Mouse (Mus musculus) lung, adult 2 months (tissue): Measurements from ENCODE around the gene Nt5c1b. TPM values are rescaled to one million over a fixed set of nuclear protein-coding genes. Genes with fewer than 3 reads are reported as not detected.

Experiments used
- DNase-seq: peaks from one replicate; pipeline ENCODE4 v3.0.0; 2022
- H3K4me1 ChIP-seq: fragments of 200-500 bp; 2 replicates; pipeline ENCODE4 v1.6.1; 2011; ENCODE audit warnings: low read length; ENCODE audit not compliant: control insufficient read depth, insufficient read depth
- H3K4me3 ChIP-seq: fragments of 200-500 bp; replicated peaks from 2 replicates; pipeline ENCODE3; 2011; ENCODE audit warnings: low read depth, mild to moderate bottlenecking, control low read depth, low read length; ENCODE audit errors: extremely low read depth
- CTCF ChIP-seq: fragments of 200-500 bp; IDR thresholded peaks from 2 replicates; pipeline ENCODE4 v1.5.1; 2011; ENCODE audit warnings: mild to moderate bottlenecking, low read length, control low read depth; ENCODE audit not compliant: insufficient read depth
- POLR2A ChIP-seq: fragments of 200-500 bp; IDR thresholded peaks from 2 replicates; pipeline ENCODE4 v1.6.1; 2011; ENCODE audit warnings: low read depth, mild to moderate bottlenecking, control low read depth, low read length, borderline replicate concordance; ENCODE audit errors: extremely low read depth
- WGBS: fragments of 180-500 bp; shearing (Covaris S2); methylation state at CpG from one replicate; pipeline ENCODE4 v1.1.7; 2018; 5-methylcytosine and 5-hydroxymethylcytosine counted together
- polyA plus RNA-seq: library from polyadenylated mRNA; depleted of rRNA; stranded (reverse); fragments of >200 nt; gene quantifications from 2 replicates; pipeline ENCODE4 v1.2.3, GENCODE M21; 2012; rRNA removed

Nt5c1b gene
- polyA plus RNA-seq: not detected in 2 replicates

GRCm38 (mm10) chr12:10369673-10370072 is at the start of gene Nt5c1b:
Gene Nt5c1b (plus strand): TSS chr12:10369973.
- no peak for DNase-seq
- no peak within 1 kb of the TSS for H3K4me3 ChIP-seq
- TF ChIP-seq CTCF: no peak
- no peak for TF ChIP-seq POLR2A
- WGBS: 74% methylated on average over 3 of the region's 3 CpGs
- H3K4me1 ChIP-seq: no peaks in the 10 kb centered on the region

DNA sequence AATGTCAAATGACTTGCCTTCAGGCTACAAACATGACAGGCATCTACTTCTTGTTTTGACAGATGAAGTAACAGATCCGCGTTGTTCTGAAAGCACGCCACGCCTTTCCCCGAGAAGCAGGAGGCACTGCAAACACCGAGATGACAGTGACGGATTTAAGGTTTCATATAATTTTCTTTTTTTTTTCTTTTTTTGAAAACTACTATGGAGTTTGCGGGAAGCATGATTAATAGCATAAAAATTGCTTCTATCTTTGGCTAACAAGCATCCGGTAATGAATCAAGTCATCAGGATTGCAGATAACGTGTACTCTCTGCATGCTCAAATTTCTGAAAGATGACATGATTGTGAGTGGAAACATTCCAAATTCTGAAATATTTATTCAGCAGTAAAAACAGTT is 42.1 kb upstream of the Nt5c1b start:
- TF ChIP-seq CTCF (no peak), POLR2A (no peak)
- DNase-seq: no peak
- Histone ChIP-seq H3K4me3 (no peak overlapping the region), H3K4me1 (no peaks in the 10 kb centered on the region)
- 52% methylated on average over 10 of the region's 10 CpGs for WGBS

GRCm38 (mm10) chr12:10329460-10329859 is 40.3 kb upstream of the Nt5c1b start:
- DNase-seq: no peak
- 95% methylated on average over 2 of the region's 2 CpGs for WGBS
- H3K4me1 ChIP-seq: no peaks in the 10 kb centered on the region
- TF ChIP-seq POLR2A (no peak), CTCF (no peak)
- H3K4me3 ChIP-seq: no peak overlapping the region

DNA sequence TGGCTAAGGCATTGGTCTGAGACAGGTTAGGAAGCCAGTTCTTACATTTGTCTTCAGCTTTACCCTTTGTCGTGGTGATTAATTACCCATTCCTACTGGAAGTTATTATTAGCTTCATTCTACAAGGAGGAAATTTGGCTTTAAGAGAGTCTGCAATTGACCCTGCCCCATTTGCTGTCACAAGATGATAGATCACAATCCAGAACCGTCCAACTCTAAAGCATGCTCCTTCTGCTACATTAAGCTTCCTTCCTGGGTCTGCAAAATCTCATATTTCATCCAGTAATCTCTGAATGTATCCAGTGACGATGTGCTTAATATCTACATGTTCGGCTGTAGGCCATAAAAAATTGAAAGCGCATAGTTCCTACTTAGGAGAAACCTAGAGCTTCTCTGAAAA is 29.2 kb upstream of the Nt5c1b start:
- WGBS: 43% methylated on average over 5 of the region's 5 CpGs
- no peak for TF ChIP-seq CTCF
- TF ChIP-seq POLR2A: no peak
- H3K4me1 ChIP-seq: no peaks in the 10 kb centered on the region
- no peak overlapping the region for H3K4me3 ChIP-seq
- no peak for DNase-seq

- TF ChIP-seq POLR2A (no peak), CTCF (no peak)
- H3K4me3 ChIP-seq: no peak overlapping the region
- 53% methylated on average over 3 of the region's 3 CpGs for WGBS
- no peaks in the 10 kb centered on the region for H3K4me1 ChIP-seq
- peak; percentile 11 for DNase-seq
These were observed 19.1 kb upstream of the Nt5c1b start for GRCm38 (mm10) chr12:10350706-10351105.

- Histone ChIP-seq H3K4me1 (no peaks in the 10 kb centered on the region), H3K4me3 (no peak overlapping the region)
- DNase-seq: no peak
- WGBS: 41% methylated on average over 6 of the region's 6 CpGs
- TF ChIP-seq CTCF: no peak
- TF ChIP-seq POLR2A: no peak
These were observed 12.0 kb upstream of the Nt5c1b start for GRCm38 (mm10) chr12:10357756-10358155.

DNA sequence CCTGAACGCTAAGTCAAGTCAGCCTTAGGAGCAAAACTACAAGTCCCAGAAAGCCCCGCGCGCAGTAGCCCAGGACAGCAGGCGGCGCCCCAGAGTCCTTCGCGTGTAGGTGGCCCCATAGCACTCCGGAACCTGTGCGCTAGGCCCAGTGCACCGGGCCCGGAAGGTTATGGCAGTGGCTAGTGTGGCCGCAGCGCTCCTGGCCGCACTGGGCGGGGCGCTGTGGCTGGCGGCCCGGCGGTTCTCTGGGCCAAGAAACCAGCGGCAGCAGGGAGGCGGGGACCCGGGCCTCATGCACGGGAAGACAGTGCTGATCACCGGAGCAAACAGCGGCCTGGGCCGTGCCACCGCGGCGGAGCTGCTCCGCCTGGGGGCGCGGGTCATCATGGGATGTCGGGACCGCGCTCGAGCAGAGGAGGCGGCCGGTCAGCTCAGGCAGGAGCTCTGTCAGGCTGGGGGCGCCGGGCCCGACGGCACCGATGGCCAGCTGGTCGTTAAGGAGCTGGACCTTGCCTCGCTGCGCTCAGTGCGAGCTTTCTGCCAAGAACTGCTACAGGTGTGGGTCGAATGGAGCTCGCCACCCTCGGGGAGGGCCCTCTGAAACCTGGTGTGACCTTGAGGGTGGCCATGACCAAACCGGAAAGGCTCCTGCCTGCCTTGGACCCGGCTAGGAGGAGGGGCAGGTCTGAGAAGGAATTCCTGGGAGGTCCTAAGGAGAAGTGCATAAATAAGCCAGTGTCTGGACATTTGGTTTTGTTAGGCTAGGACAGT is 21.1 kb downstream of the Nt5c1b start, which contains the start of gene Rdh14:
TSS of gene Rdh14 (plus strand) at position 102 of the 771 bp plus-strand sequence.
- DNase-seq: peak; percentile 96
- Histone ChIP-seq H3K4me1 (peaks cover 4% of the 10 kb centered on the region), H3K4me3 (peak within 1 kb of the TSS; percentile 87)
- peak; percentile 80; the same call in 1 of the 2 replicates for TF ChIP-seq POLR2A
- peak; percentile 42 for TF ChIP-seq CTCF
- under 1% methylated on average over 53 of the region's 53 CpGs for WGBS

- peaks cover 3% of the 10 kb centered on the region for H3K4me1 ChIP-seq
- DNase-seq: no peak
- WGBS: 42% methylated on average over 1 of the region's 1 CpGs
- no peak for TF ChIP-seq CTCF
- TF ChIP-seq POLR2A: no peak
- no peak overlapping the region for H3K4me3 ChIP-seq
These were observed 31.0 kb downstream of the Nt5c1b start for GRCm38 (mm10) chr12:10400788-10401187.

GRCm38 (mm10) chr12:10402421-10403115 is 32.8 kb downstream of the Nt5c1b start:
- WGBS: 52% methylated on average over 9 of the region's 9 CpGs
- no peak overlapping the region for H3K4me3 ChIP-seq
- TF ChIP-seq CTCF (no peak), POLR2A (no peak)
- DNase-seq: no peak
- H3K4me1 ChIP-seq: peaks cover 3% of the 10 kb centered on the region
